ENCODE assay signal across 24 mouse cellular contexts in the genomic region with DNA sequence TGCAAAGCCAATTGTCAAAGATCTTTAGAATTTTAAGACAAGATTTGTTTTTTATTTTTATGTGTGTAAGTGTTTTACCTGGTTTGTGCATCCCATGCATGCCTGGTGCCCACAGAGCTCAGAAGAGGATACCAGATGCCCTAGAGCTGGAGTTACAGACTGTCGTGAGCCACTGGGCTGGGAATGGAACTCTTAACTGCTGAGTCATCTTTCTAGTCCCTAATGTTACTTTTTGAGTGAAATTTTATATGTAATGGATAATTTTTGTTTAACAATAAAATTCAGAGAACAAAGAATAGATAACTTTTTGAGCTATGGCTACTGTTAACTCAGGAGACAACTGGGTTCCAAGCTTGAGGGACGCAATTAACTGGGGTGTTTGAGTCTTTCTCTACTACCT. TPM values are rescaled to one million over a fixed set of nuclear protein-coding genes. Genes with fewer than 3 reads are reported as not detected.
DNase-seq lines count a peak whose midpoint lies in the region; ATAC-seq and TF ChIP-seq lines count a peak whose summit lies in the region.
"Had no signal": no experiment of that assay in that cellular context is flagged by ENCODE, and none has a peak within 500 bp of the region (broad histone marks: within the 10 kb centered on the region; RNA-seq: fewer than 3 reads in every experiment).

No protein-coding gene starts in this region.

- peak overlapping the region; percentile 59 for H3K9ac ChIP-seq in liver, embryonic 13.5 days
- H3K9ac ChIP-seq in liver, postnatal 0 days (replicated peaks), result 0 out of 2 replicates have a peak overlapping the region, but pooled peaks have one; percentile 22
- H3K9ac ChIP-seq in forebrain, postnatal 0 days, result no peak overlapping the region
- H3K9ac ChIP-seq: embryonic facial prominence, embryonic 12.5 days; forebrain, embryonic 13.5 days; heart, embryonic 15.5 days; hindbrain, embryonic 13.5 days had no signal

- no peak for DNase-seq in layer of hippocampus, adult 2 months (ENCODE audit: low spot score in 2 of 2)
- DNase-seq in layer of hippocampus, postnatal 36 days, result no peak
- DNase-seq in liver, embryonic 13.5 days, result no peak
- no peak for DNase-seq in liver, postnatal 0 days
- no peak for DNase-seq in forebrain, postnatal 0 days
- DNase-seq in neural tube, embryonic 10.5 days (ENCODE audit: extremely low spot score, low spot score), result no peak
- DNase-seq: adrenal gland, adult 8-10 months; adrenal gland, postnatal 36 days; B cell, adult 2 months; cerebellum, adult 8-10 months; cerebellum, postnatal 14 days; embryo, embryonic 11 days; gastrocnemius, adult 2 months; gastrocnemius, postnatal 25 days; heart, postnatal 4 days had no signal

- H3K4me1 ChIP-seq in erythroblast, embryonic 14.5 days (ENCODE audit: control insufficient read depth), result peaks cover 100% of the 10 kb centered on the region
- H3K4me1 ChIP-seq in liver, embryonic 13.5 days (replicated peaks), result peaks cover 96% of the 10 kb centered on the region
- peaks cover 65% of the 10 kb centered on the region for H3K4me1 ChIP-seq in liver, postnatal 0 days (ENCODE audit: insufficient read depth)
- H3K4me1 ChIP-seq in forebrain, postnatal 0 days (ENCODE audit: insufficient read depth), result no peaks in the 10 kb centered on the region

- H3K9me3 ChIP-seq in erythroblast, embryonic 14.5 days (ENCODE audit: control insufficient read depth, low read length), result no peaks in the 10 kb centered on the region
- no peaks in the 10 kb centered on the region for H3K9me3 ChIP-seq in liver, embryonic 13.5 days (replicated peaks)
- no peaks in the 10 kb centered on the region for H3K9me3 ChIP-seq in liver, postnatal 0 days (ENCODE audit: low read length)
- H3K9me3 ChIP-seq in forebrain, postnatal 0 days (ENCODE audit: low read length), result no peaks in the 10 kb centered on the region
- H3K9me3 ChIP-seq: embryonic facial prominence, embryonic 12.5 days; forebrain, embryonic 13.5 days; heart, embryonic 10.5 days; heart, embryonic 15.5 days; hindbrain, embryonic 13.5 days had no signal

- 63% methylated on average over 2 of the region's 2 CpGs for WGBS in liver, embryonic 13.5 days (ENCODE audit: insufficient replicate concordance)
- 64% methylated on average over 2 of the region's 2 CpGs for whole genome bisulfite sequencing in liver, postnatal 0 days (ENCODE audit: insufficient replicate concordance)
- WGBS in forebrain, postnatal 0 days, result 77% methylated on average over 2 of the region's 2 CpGs

- H3K36me3 ChIP-seq in erythroblast, embryonic 14.5 days (ENCODE audit: control insufficient read depth), result peaks cover 97% of the 10 kb centered on the region
- peaks cover 18% of the 10 kb centered on the region for H3K36me3 ChIP-seq in liver, embryonic 13.5 days
- H3K36me3 ChIP-seq in liver, postnatal 0 days (replicated peaks; ENCODE audit: insufficient read depth, low read length), result no peaks in the 10 kb centered on the region; the same call in 1 of the 2 replicates
- H3K36me3 ChIP-seq in forebrain, postnatal 0 days (ENCODE audit: insufficient read depth), result no peaks in the 10 kb centered on the region
- H3K36me3 ChIP-seq: embryonic facial prominence, embryonic 12.5 days; heart, embryonic 10.5 days; heart, embryonic 15.5 days; hindbrain, embryonic 13.5 days had no signal

- H3K4me2 ChIP-seq in liver, embryonic 13.5 days, result peak overlapping the region; percentile 68
- H3K4me2 ChIP-seq in liver, postnatal 0 days (ENCODE audit: low read depth, low read length), result peak overlapping the region; percentile 30; the same call in 1 of the 2 replicates
- no peak overlapping the region for H3K4me2 ChIP-seq in forebrain, postnatal 0 days (ENCODE audit: low read depth)
- H3K4me2 ChIP-seq: embryonic facial prominence, embryonic 12.5 days; forebrain, embryonic 13.5 days; heart, embryonic 15.5 days; hindbrain, embryonic 13.5 days had no signal

- 0 out of 2 replicates have a peak overlapping the region, but pooled peaks have one; percentile 44 for H3K27ac ChIP-seq in layer of hippocampus, adult 2 months
- H3K27ac ChIP-seq in liver, embryonic 13.5 days, result peak overlapping the region; percentile 99
- H3K27ac ChIP-seq in liver, postnatal 0 days (ENCODE audit: low read depth), result 0 out of 2 replicates have a peak overlapping the region, but pooled peaks have one; percentile 44
- H3K27ac ChIP-seq in forebrain, postnatal 0 days (ENCODE audit: low read depth, low read length), result no peak overlapping the region
- H3K27ac ChIP-seq: embryonic facial prominence, embryonic 12.5 days; forebrain, embryonic 13.5 days; hindbrain, postnatal 0 days had no signal

- no peak for TF ChIP-seq EP300 in liver, postnatal 0 days (IDR thresholded peaks at IDR 0.05; ENCODE audit: low read depth)

- no peak for TF ChIP-seq CTCF in layer of hippocampus, adult 2 months (conservative IDR thresholded peaks at IDR 0.05)
- TF ChIP-seq CTCF in liver, postnatal 0 days (IDR thresholded peaks at IDR 0.05; ENCODE audit: low read depth), result no peak
- TF ChIP-seq CTCF in forebrain, postnatal 0 days (IDR thresholded peaks at IDR 0.05; ENCODE audit: low read depth), result no peak

- no peak for ATAC-seq in erythroblast, adult 5-6 weeks (replicated peaks; ENCODE audit: low FRiP score, poor library complexity, severe bottlenecking)
- ATAC-seq in liver, embryonic 13.5 days (ENCODE audit: low read depth), result no peak
- no peak for ATAC-seq in liver, postnatal 0 days
- ATAC-seq in forebrain, postnatal 0 days, result no peak
- ATAC-seq: CD4-positive, CD25-positive, alpha-beta regulatory T cell, adult 4 months; forebrain, embryonic 13.5 days; hindbrain, postnatal 0 days had no signal

- no peaks in the 10 kb centered on the region for H3K27me3 ChIP-seq in erythroblast, embryonic 14.5 days (ENCODE audit: control insufficient read depth)
- no peaks in the 10 kb centered on the region for H3K27me3 ChIP-seq in liver, embryonic 13.5 days
- H3K27me3 ChIP-seq in liver, postnatal 0 days (ENCODE audit: insufficient read depth, low read length), result no peaks in the 10 kb centered on the region
- no peaks in the 10 kb centered on the region for H3K27me3 ChIP-seq in forebrain, postnatal 0 days (ENCODE audit: insufficient read depth, low read length)
- H3K27me3 ChIP-seq: embryonic facial prominence, embryonic 12.5 days; forebrain, embryonic 13.5 days; heart, embryonic 15.5 days; hindbrain, embryonic 13.5 days had no signal

- peak overlapping the region; percentile 25 for H3K4me3 ChIP-seq in erythroblast, embryonic 14.5 days (replicated peaks)
- H3K4me3 ChIP-seq in layer of hippocampus, adult 2 months, result no peak overlapping the region
- no peak overlapping the region for H3K4me3 ChIP-seq in liver, embryonic 13.5 days (replicated peaks)
- no peak overlapping the region for H3K4me3 ChIP-seq in liver, postnatal 0 days (ENCODE audit: low read depth, low read length)
- no peak overlapping the region for H3K4me3 ChIP-seq in forebrain, postnatal 0 days (ENCODE audit: low read depth, low read length)
- H3K4me3 ChIP-seq: embryonic facial prominence, embryonic 12.5 days; forebrain, embryonic 13.5 days; gastrocnemius, adult 2 months; heart, embryonic 10.5 days; heart, embryonic 15.5 days; hindbrain, embryonic 13.5 days had no signal

RNA-seq across cellular contexts. Expression of a gene that starts 13.5 kb away (rescaled TPM):
- 54.9 and 57.2 TPM in 2 replicates for polyA plus RNA-seq in erythroblast, embryonic 14.5 days (2012)
- 1,139 and 1,320 TPM in 2 replicates for total RNA-seq in erythroblast, adult 5-6 weeks (2015; ENCODE audit: low replicate concordance)
- 1,424 and 1,593 TPM in 2 replicates for total RNA-seq in erythroblast, adult 5-6 weeks (2017; ENCODE audit: low replicate concordance)
- 100 to 1,000 TPM; 118 to 133 TPM for total RNA-seq in layer of hippocampus, adult 2 months (2021)
- total RNA-seq in layer of hippocampus, postnatal 36 days (2021), result 100 to 1,000 TPM; 167 to 173 TPM
- 41.5 and 58.7 TPM in 2 replicates for polyA plus RNA-seq in liver, embryonic 13.5 days (2015; fragmentation: Nextera tagmentation; extraction: Ambion mirVana)
- 17.7 and 22.8 TPM in 2 replicates for polyA plus RNA-seq in liver, postnatal 0 days (2015; fragmentation: Nextera tagmentation; extraction: Ambion mirVana)
- 40.9 and 44.6 TPM in 2 replicates for total RNA-seq in forebrain, postnatal 0 days (2014; rRNA removed)
- polyA plus RNA-seq in forebrain, postnatal 0 days (2015; fragmentation: Nextera tagmentation; extraction: Ambion mirVana), result 9.0 and 12.8 TPM in 2 replicates

RNA-seq across cellular contexts. Expression of a gene that starts 13.6 kb away (rescaled TPM):
- polyA plus RNA-seq in erythroblast, embryonic 14.5 days (2012), result 2.2 and 2.5 TPM in 2 replicates
- 256 and 272 TPM in 2 replicates for total RNA-seq in erythroblast, adult 5-6 weeks (2015; ENCODE audit: low replicate concordance)
- 236 and 255 TPM in 2 replicates for total RNA-seq in erythroblast, adult 5-6 weeks (2017; ENCODE audit: low replicate concordance)
- total RNA-seq in layer of hippocampus, adult 2 months (2021), result 10 to 100 TPM; 37.2 to 44.4 TPM
- total RNA-seq in layer of hippocampus, postnatal 36 days (2021), result 10 to 100 TPM; 39.3 to 41.1 TPM
- 41.0 and 44.8 TPM in 2 replicates for polyA plus RNA-seq in liver, embryonic 13.5 days (2015; fragmentation: Nextera tagmentation; extraction: Ambion mirVana)
- 29.1 and 30.5 TPM in 2 replicates for polyA plus RNA-seq in liver, postnatal 0 days (2015; fragmentation: Nextera tagmentation; extraction: Ambion mirVana)
- 39.8 and 44.4 TPM in 2 replicates for total RNA-seq in forebrain, postnatal 0 days (2014; rRNA removed)
- 92.6 and 99.6 TPM in 2 replicates for polyA plus RNA-seq in forebrain, postnatal 0 days (2015; fragmentation: Nextera tagmentation; extraction: Ambion mirVana)

Comparison
In these comparisons a context has a peak if more than half of its experiments do, and no peak if none do; other contexts are left out.
1. RNA of a gene that starts 13.5 kb away (total RNA-seq): 1,139 to 1,593 TPM in erythroblast, adult 5-6 weeks; 167 to 173 TPM in layer of hippocampus, postnatal 36 days, 118 to 133 TPM in layer of hippocampus, adult 2 months and 40.9 to 44.6 TPM in forebrain, postnatal 0 days; every median in the first group is over 4 times any median in the second.